Mouse (Mus musculus) cerebellum, postnatal 14 days (tissue): ENCODE results near the gene S1pr1.

Experiments used
- DNase-seq, 2 experiments: peaks; one replicate each; pipeline ENCODE4 v3.0.0; 2021; ENCODE audit warnings: mixed read lengths in 2 of 2

S1pr1 gene

GRCm38 (mm10) chr3:115672965-115673662 lies 41.8 kb downstream of the S1pr1 start:
- DNase-seq = no peak

DNA sequence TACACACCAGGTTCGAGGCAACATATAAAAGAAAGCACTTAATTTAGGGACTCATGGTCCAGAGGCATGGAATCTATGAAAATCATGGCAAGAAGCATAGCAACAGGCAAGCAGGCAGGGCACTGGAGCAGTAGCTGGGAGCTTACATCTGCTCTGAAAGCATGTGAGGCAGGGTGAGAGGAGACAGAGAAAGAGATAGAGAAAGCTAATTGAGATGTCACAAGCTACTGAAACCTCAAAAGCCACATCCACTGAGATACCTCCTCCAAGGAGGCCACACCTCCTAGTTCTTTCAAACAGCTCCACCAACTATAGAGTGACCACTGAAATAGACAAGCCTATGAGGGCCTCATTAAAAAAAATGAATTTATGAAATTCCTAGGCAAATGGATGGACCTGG lies 45.6 kb downstream of the S1pr1 start:
- no peak for DNase-seq

DNA sequence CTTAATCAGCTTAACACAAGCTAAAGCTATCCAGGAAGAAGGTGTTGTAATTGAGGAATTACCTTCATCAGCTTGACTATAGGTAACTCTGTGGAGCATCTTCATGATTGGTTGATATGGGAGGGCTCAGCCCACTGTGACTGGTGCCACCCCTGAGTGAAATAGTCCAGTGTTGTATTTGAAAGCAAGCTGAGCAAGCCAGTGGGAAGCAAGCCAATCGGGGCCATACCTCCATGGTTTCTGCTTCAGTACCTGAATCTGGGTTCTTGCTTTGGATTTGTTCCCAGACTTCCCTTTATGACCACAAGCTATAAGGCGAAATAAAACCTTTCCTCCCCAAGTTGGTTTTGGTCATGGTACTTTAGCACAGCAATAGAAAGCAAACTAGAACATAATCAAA lies 47.7 kb downstream of the S1pr1 start:
- no peak for DNase-seq

DNA sequence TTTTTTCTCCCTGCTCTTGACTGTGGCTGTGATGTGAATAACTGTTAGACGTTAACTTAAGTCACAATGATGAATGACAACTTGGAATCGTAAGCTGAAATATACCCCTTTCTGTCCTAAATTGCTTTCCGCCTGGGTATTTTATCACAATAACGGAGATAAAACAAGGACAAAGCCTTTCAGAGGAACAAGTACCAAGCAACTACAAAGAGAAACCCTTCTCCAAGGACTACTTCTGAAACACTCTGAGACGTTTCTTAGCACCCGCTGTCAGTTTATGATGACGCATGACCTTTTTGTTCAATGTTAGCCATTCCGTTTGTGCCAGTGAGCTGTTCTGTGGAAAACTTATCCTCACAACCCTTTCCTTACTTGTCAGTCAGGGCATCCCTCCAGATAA lies 48.3 kb downstream of the S1pr1 start:
- no peak for DNase-seq

- no peak for DNase-seq
Measured at GRCm38 (mm10) chr3:115664497-115664896, 50.4 kb downstream of the S1pr1 start.

DNA sequence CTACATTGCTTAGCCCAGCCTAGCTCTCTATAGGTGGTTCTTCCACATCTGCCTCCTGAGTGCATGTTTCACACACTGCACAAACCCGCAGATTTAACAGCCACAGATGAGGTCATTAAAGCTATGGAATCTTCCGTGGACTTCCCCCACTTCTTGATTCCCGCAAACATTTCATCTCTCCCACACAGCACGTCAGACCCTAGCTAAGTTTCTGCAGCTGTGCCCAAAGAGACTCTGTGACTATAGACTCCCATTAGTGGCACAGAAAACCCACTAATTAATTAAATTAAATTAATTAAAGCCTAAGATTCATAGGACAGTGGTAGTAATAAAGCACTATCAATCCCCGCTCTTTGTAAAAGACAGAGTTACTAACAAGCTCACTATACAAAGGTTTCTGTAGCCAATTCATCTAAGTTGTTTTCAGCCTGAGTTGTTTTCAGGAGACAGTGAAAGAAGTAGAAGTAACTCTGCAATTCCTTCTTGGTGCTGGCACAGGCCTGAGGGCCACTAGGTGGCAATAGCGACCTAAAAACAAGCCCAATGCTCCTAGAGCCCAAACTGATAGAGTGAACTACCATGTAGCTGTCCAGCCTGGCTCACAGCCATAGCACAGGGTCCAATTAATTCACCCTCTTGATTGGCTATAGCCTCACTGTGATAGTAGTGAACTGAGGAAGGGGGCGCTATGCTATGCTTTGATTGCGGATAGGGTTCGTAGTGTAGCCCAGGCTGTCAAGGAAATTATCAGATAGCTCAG lies 54.0 kb downstream of the S1pr1 start:
- peak; percentile 60 to 69 for DNase-seq
